Mouse (Mus musculus) 3T3-L1 (cell line): ENCODE measurements at regions not wholly inside any gene's neighbourhood (a gene's known extent, or its start where the extent isn't known, plus 50 kb on each side); places are given as distances from the start of the nearest gene placed in this dataset.

Source experiments
- DNase-seq: peaks from one replicate; pipeline ENCODE4 v3.0.0-alpha.2; 2015; ENCODE audit warnings: low read depth, low spot score

GRCm38 (mm10) chr13:10538927-10539326, 178.3 kb upstream of the Chrm3 start:
- DNase-seq = no peak

- no peak for DNase-seq
Measured at GRCm38 (mm10) chr13:10527251-10527650, 166.6 kb upstream of the Chrm3 start.

GRCm38 (mm10) chr13:10526470-10527207, 166.0 kb upstream of the Chrm3 start:
- DNase-seq = no peak

GRCm38 (mm10) chr13:10504211-10504610, 143.6 kb upstream of the Chrm3 start:
- DNase-seq = no peak

GRCm38 (mm10) chr13:10455323-10455722, 94.7 kb upstream of the Chrm3 start:
- no peak for DNase-seq

- no peak for DNase-seq
Measured at GRCm38 (mm10) chr13:10454667-10455066, 94.0 kb upstream of the Chrm3 start.

- DNase-seq = no peak
Measured at GRCm38 (mm10) chr13:10451057-10451456, 90.4 kb upstream of the Chrm3 start.

GRCm38 (mm10) chr13:10449502-10449901, 88.9 kb upstream of the Chrm3 start:
- DNase-seq = no peak

- DNase-seq = no peak
Measured at GRCm38 (mm10) chr13:10447806-10448205, 87.2 kb upstream of the Chrm3 start.

- no peak for DNase-seq
Measured at GRCm38 (mm10) chr13:10445679-10446078, 85.0 kb upstream of the Chrm3 start.
